Mouse (Mus musculus) macrophage (primary cell): ENCODE results near the gene Vwc2. TPM values are rescaled to one million over a fixed set of nuclear protein-coding genes. Genes with fewer than 3 reads are reported as not detected.

Experiments
- H3K27ac ChIP-seq: fragments of 350-480 bp; formaldehyde crosslinking; 2 replicates; pipeline ENCODE4 v1.9.0; 2021
- H3K36me3 ChIP-seq: fragments of 350-480 bp; formaldehyde crosslinking; 2 replicates; pipeline ENCODE4 v1.9.0; 2021; ENCODE audit errors: inconsistent target
- H3K4me3 ChIP-seq: fragments of 350-480 bp; formaldehyde crosslinking; 2 replicates; pipeline ENCODE4 v1.9.0; 2021; ENCODE audit errors: inconsistent target
- H3K79me2 ChIP-seq: fragments of 350-480 bp; formaldehyde crosslinking; 2 replicates; pipeline ENCODE4 v1.9.0; 2021; ENCODE audit errors: inconsistent target
- WGBS: methylation state at CpG from one replicate; pipeline ENCODE4 v1.1.7; 2026; ENCODE audit warnings: inconsistent platforms; ENCODE audit not compliant: missing documents; 5-methylcytosine and 5-hydroxymethylcytosine counted together
- polyA plus RNA-seq: library from polyadenylated mRNA; stranded (reverse); fragments of 250-400 nt; gene quantifications from 3 replicates; pipeline ENCODE4 v1.2.4, GENCODE M21; 2018; ENCODE audit warnings: inconsistent platforms
- total RNA-seq, 78 experiments: library from RNA; depleted of rRNA; stranded (reverse); fragments of 250-400 nt; gene quantifications; 1 replicate in 9 of 78; 2 replicates in 24 of 78; 3 replicates in 43 of 78; 4 replicates in 2 of 78; pipeline ENCODE4 v1.2.4; 2018; ENCODE audit warnings: inconsistent platforms in 56 of 78

The Vwc2 gene
- not detected for total RNA-seq (2018; cell fraction: chromatin; rRNA removed)
- total RNA-seq (2018; cell fraction: cytosol; rRNA removed): not detected
- not detected for total RNA-seq (2018; cell fraction: nucleus; rRNA removed)
- polyA plus RNA-seq: not detected in 3 replicates

DNA sequence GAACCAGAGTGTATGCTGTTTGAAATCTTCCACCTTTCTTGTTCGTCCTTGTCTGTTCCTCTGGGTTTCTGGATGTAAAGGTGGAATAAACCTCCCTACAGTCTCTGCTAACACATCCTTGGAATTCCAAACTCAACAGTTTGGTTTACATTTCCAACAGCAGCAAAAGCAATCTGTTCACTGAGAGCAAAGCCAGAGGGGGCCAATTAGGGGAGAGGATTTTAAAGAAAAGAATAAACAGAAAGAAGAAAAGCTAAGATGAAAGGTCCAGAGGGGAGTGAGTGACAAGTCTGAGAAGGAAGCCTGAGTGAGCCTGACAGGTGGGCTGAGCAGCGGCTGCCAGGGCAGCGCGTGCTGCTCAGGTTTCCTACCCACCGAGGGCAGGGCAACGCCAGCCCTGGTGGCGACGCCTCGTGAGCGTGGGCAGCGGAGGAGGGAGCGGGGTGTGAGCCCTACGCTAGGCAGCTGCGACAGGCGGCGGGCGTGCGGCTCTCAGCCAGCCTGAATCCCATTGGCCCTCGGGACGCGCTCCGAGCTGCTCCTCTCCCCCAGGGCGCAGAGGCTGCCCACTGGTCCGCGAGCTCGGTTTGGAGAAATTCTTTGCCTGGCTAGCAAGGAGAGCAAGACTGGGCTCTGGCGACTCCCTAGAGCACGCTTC, at the start of gene Vwc2:
TSS of gene Vwc2 (plus strand) at position 648 of the 658 bp plus-strand sequence.
- 5% methylated on average over 28 of the region's 28 CpGs for WGBS
- no peaks in the 10 kb centered on the region for H3K79me2 ChIP-seq
- no peaks in the 10 kb centered on the region for H3K36me3 ChIP-seq
- no peak within 1 kb of the TSS for H3K27ac ChIP-seq
- H3K4me3 ChIP-seq: no peak within 1 kb of the TSS

DNA sequence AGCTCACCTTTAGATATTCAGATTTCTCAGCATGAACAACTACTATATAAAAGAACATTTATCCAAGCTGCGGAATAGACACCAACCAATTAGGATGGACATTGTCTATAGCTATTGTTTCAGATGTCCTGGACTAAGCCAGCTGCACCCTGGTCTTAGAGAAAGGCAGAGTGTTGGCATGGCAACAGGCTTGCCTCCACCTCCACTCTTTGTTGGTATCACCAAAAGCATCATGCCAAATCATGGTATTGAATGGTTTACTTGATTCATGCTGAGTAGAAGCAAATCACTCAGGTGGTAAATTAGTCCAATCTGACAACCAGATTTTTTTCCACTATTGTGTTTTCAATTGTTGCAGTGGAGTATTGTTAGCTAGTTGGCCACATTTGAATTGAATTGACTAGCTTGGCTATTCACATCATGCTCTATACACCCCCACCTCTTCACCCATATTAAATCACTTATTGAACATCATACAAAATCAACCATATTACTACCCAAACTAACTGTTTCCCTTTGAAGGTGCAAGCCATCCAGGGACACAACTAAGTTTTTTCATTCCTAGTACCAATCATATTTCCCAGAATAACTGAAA, 25.8 kb upstream of the Vwc2 start:
- Histone ChIP-seq H3K27ac (no peak overlapping the region), H3K79me2 (no peaks in the 10 kb centered on the region), H3K4me3 (no peak overlapping the region), H3K36me3 (no peaks in the 10 kb centered on the region)
- WGBS: 77% methylated on average over 1 of the region's 1 CpGs

DNA sequence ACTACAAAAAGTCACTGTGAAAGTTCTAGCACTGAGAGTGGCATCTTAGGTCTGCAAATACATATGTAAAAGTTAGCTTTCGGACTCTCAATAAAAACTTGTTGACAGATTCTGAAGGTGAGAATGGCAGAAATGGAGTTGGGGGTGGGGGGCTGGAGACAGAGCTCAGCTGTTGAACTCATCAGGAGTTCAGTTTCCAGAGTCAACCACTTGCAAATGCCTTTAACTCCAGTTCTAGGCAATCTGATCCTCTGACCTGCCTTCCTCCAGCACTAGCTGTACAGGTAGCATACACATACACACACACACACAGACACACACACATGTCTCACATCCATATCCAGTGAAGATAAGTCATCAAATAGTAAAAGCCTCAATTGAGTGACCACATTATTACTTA, 16.4 kb upstream of the Vwc2 start:
- H3K4me3 ChIP-seq: no peak overlapping the region
- H3K36me3 ChIP-seq: no peaks in the 10 kb centered on the region
- H3K27ac ChIP-seq: no peak overlapping the region
- H3K79me2 ChIP-seq: no peaks in the 10 kb centered on the region
- WGBS: 90% methylated on average over 1 of the region's 1 CpGs

DNA sequence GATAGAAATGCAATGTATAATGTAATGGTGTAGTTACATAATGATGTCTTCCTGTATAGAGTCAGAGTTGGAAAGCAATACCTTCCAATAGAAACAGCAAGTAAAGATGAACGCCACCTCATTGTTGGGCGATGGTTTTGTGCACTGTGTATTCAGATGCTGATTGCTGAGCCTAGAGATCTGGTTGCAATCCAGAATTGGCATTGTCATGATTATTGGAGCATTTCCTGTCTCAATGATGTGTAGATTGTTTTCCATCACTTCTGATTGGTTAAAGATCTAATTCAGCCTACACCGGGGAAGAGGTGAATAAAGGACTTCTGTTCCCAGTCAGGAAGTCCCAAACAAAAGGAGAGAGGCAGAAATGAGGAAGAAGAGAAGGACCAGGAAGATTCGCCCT, 15.7 kb upstream of the Vwc2 start:
- WGBS: 81% methylated on average over 4 of the region's 4 CpGs
- Histone ChIP-seq H3K27ac (no peak overlapping the region), H3K79me2 (no peaks in the 10 kb centered on the region), H3K36me3 (no peaks in the 10 kb centered on the region), H3K4me3 (no peak overlapping the region)

DNA sequence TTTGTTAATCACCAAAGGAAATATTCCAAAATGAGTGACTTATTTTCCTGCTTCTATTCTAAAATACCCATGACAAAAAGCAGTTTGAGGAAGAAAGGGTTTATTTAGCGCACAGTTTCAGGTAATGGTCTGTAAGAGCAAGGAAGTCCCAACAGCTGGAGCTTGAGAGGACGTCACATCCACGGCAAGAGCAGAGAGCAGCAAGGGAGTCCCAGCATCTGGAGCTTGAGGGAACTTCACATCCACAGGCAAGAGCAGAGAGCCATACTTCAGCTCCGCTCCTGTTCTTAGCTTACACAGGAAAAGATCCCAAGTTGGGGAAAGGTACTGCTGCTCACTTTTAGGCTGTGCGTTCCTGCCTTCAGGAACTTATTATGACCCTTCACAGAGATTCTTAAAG, 15.0 kb upstream of the Vwc2 start:
- Histone ChIP-seq H3K79me2 (no peaks in the 10 kb centered on the region), H3K4me3 (no peak overlapping the region), H3K36me3 (no peaks in the 10 kb centered on the region), H3K27ac (no peak overlapping the region)
- 86% methylated on average over 5 of the region's 5 CpGs for WGBS

DNA sequence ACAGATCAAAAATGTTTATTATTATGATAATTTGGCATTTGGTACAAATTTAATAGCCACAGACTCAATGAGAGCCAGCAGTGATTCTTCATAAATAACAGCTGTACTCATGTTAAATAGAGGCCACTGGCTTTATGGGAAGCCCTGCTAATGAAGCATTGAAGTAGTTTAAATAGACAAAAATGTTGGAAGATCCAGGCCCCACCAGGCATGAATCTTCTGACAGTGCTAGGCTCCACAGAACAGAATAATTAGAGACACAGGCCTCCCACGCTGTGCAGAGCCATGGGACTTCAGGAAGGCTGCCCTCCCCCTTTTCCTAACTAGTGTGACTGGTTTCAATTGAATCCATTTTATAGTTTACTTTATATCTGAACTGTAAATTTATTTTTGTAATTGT, 11.8 kb upstream of the Vwc2 start:
- Histone ChIP-seq H3K36me3 (no peaks in the 10 kb centered on the region), H3K27ac (no peak overlapping the region), H3K4me3 (no peak overlapping the region), H3K79me2 (no peaks in the 10 kb centered on the region)
- WGBS: 73% methylated on average over 1 of the region's 1 CpGs

DNA sequence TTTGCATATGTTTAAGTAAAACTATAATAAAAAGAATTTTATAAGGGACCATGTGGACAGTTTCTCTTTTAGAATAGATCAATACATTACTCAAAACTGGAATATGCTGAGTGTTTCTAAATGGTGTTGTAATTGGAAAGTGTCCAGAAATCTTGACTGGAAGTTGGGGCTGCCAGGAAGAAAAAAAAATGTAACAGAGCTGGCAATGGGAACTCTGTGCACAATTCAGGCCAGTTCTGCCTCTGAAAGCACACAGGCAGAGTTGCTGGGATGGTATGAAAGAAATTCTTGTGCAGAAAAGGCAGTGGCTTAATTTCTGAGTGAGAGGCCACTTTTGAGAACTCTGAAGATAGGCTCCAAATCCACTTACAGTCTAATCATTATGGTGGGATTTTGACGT, 11.4 kb upstream of the Vwc2 start:
- H3K4me3 ChIP-seq: no peak overlapping the region
- H3K27ac ChIP-seq: no peak overlapping the region
- H3K79me2 ChIP-seq: no peaks in the 10 kb centered on the region
- H3K36me3 ChIP-seq: no peaks in the 10 kb centered on the region
- WGBS: 30% methylated on average over 1 of the region's 1 CpGs

DNA sequence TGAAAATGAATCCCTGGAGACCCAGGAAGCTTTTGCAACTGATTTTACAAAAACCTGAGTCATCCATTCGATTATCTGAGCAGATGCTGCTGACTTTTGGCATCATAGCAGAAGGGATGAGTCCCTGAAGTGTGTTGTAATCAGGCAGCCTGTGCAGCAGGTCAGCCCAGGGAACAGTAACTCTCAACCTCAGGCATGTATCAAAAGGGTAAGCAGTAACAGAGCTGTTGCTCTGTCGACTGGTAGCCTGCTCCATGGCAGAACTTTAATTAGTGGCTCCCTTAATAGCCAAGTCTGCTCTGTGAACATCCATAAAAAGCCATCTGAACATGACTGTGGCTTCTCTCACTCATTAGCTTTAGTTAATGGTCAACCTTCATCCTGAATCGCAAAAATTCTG, 5.1 kb upstream of the Vwc2 start:
- H3K27ac ChIP-seq: no peak overlapping the region
- H3K4me3 ChIP-seq: no peak overlapping the region
- H3K79me2 ChIP-seq: no peaks in the 10 kb centered on the region
- 66% methylated on average over 3 of the region's 3 CpGs for WGBS
- no peaks in the 10 kb centered on the region for H3K36me3 ChIP-seq

DNA sequence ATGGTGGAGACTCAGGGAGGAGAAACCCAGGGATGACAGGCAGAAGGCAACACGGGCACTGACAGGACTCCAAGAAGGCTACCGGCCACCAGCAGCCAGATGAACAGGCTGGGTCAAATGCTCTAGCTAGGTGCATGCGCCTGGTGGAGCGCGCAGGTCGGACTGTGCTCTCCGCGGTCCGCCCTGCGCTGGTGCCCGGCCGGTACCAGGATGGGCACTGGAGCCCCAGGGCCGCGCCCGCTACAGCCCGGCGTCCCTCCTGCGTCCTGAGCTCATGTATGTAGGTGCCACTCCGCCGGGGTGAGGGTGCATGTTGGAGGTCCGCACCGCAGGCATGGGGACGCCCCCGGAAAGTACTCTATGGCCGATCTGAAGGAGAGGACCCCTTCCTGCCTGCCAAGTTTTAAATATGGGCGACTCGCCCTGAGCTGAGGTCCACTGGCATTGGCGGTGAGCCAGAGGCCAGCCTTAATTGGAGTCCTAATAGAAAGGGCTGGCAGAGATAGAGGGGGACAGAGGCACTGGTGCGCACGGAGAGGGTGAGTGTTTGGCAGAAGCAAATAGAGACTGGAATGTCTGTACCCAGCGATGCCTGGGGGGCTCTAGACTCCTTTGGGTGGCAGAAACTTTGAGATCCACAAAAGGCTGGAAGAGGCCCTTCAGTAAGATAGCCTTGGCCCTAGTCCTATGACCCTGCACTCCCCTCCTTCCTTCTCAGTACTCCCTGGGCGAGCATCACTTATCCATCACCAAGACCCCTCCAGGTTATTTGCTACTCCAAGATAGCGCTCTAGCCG, 409 bp downstream of the Vwc2 start:
- no peak overlapping the region for H3K4me3 ChIP-seq
- no peaks in the 10 kb centered on the region for H3K79me2 ChIP-seq
- H3K27ac ChIP-seq: no peak overlapping the region
- H3K36me3 ChIP-seq: no peaks in the 10 kb centered on the region
- WGBS: 6% methylated on average over 34 of the region's 34 CpGs

DNA sequence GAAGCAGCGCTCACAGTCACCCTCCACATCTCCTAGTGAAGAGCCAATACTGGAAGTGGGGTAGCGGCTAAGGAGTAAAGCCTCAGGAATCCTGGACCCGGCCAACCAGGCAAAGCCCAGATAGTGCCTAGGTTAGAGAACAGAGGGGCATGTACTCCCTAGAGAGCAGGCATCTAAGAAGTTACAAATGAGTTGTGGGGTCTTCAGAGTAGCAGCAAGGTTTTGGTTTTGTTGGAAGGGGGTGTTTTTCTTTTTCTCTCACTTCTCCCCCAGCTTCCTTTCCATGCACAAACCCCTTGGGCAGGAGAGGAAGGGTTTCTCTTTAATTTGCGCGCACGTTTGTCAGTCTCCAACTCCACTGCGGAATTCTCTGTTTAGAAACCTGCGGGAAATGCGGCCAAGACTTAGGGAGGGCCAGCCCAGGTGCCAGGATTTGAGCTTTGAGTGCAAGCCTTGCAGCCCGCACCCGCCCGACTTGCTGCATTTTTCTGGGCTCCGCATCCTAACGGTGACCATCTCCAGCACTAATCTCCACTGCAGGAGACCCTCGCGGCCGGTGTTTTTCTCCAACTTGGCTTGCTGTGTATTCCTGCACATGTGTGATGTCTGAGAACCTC, 1.1 kb downstream of the Vwc2 start:
- Histone ChIP-seq H3K36me3 (no peaks in the 10 kb centered on the region), H3K27ac (no peak overlapping the region), H3K4me3 (no peak overlapping the region), H3K79me2 (no peaks in the 10 kb centered on the region)
- WGBS: 8% methylated on average over 17 of the region's 17 CpGs

DNA sequence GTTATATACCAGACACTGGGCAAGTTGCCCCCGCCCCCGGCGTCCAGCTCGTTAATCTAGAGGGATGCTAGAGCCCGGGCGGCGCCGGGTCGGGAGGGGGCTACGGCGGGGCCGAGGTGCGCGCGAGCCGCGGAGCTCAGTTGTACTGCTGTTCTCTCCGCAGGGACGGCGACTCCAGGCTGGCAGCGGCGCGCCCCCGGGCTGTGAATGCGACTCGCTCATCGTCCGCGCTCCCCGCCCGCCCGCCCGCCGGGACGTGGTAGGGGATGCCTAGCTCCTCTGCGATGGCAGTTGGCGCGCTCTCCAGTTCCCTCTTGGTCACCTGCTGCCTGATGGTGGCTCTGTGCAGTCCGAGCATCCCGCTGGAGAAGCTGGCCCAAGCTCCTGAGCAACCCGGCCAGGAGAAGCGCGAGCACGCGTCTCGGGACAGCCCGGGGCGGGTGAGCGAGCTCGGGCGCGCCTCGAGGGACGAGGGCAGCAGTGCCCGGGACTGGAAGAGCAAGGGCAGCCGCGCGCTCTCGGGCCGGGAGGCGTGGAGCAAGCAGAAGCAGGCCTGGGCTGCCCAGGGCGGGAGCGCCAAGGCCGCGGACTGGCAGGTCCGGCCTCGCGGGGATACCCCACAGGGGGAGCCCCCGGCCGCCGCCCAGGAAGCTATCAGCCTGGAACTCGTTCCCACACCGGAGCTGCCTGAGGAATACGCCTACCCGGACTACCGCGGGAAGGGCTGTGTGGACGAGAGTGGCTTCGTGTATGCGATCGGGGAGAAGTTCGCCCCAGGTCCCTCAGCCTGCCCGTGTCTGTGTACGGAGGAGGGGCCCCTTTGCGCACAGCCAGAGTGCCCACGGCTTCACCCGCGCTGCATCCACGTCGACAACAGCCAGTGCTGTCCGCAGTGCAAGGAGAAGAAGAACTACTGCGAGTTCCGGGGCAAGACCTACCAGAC, 1.9 kb downstream of the Vwc2 start:
- H3K36me3 ChIP-seq: no peaks in the 10 kb centered on the region
- no peaks in the 10 kb centered on the region for H3K79me2 ChIP-seq
- 3% methylated on average over 89 of the region's 93 CpGs for WGBS
- H3K4me3 ChIP-seq: no peak overlapping the region
- H3K27ac ChIP-seq: no peak overlapping the region

DNA sequence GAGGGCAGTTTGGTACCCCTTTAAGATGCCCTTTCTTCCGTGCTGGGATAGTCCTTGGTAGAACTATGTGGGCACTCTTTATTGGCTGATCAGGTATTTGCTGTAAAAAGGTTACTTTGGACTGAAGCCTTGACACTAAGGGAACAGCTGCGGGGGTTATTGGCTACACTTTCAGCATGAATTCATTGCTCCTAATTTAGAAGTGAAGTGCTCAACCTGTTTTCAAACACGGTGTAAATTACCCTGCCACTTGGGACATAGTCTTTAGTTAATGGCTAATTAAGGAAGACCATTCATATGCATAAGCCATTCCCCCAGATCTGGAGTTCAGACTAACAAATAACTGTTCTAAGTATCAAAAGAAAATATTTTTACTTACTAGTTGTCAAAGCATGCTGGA, 2.7 kb downstream of the Vwc2 start:
- Histone ChIP-seq H3K4me3 (no peak overlapping the region), H3K36me3 (no peaks in the 10 kb centered on the region), H3K27ac (no peak overlapping the region), H3K79me2 (no peaks in the 10 kb centered on the region)
- 0% methylated on average over 3 of the region's 3 CpGs for WGBS

DNA sequence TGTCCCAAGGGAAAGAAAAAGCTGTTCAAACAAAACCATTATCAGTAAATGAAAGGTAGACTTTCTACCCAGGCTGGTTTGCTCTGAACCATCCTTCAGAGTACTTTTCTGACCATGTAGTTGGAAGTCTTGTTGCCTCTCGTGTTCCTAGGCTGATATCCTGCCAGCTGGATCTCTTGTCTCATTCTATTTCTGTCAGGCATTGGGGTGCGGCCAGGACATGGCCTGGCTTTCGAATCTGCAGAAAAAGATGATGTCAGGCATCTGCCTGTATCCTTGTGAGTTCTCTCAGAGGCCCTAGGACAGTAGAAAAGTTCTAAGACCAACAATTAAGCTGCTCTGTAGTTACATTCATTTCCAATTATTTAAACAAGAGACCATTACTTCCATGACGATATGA, 8.8 kb downstream of the Vwc2 start:
- 70% methylated on average over 4 of the region's 4 CpGs for WGBS
- Histone ChIP-seq H3K79me2 (no peaks in the 10 kb centered on the region), H3K4me3 (no peak overlapping the region), H3K27ac (no peak overlapping the region), H3K36me3 (no peaks in the 10 kb centered on the region)
